Mouse (Mus musculus) stomach, postnatal 0 days (tissue): Measurements from ENCODE around the gene Dyrk3. TPM values are rescaled to one million over a fixed set of nuclear protein-coding genes. Genes with fewer than 3 reads are reported as not detected.

ENCODE experiments used
- ATAC-seq: fragments of 200-750 bp; cut with Nextera tagmentation; 2 replicates; pipeline ENCODE4 v1.8.0; 2017; ENCODE audit not compliant: low FRiP score, low TSS enrichment
- DNase-seq: peaks from one replicate; pipeline ENCODE4 v3.0.0-alpha.2; 2016; ENCODE audit warnings: low spot score
- H3K27ac ChIP-seq: fragments of 300-500 bp; sonication (generic); replicated peaks from 2 replicates; pipeline ENCODE4 v1.5.1; 2014; ENCODE audit warnings: mild to moderate bottlenecking, control low read depth
- H3K27me3 ChIP-seq: fragments of 300-500 bp; sonication (generic); 2 replicates; pipeline ENCODE4 v1.6.1; 2014; ENCODE audit warnings: low read length; ENCODE audit not compliant: control insufficient read depth, insufficient read depth
- H3K36me3 ChIP-seq: fragments of 300-500 bp; sonication (generic); 2 replicates; pipeline ENCODE4 v1.6.1; 2014; ENCODE audit warnings: low read length, mixed read lengths; ENCODE audit not compliant: control insufficient read depth, insufficient read depth
- H3K4me1 ChIP-seq: fragments of 300-500 bp; sonication (generic); replicated peaks from 2 replicates; pipeline ENCODE4 v1.6.1; 2014; ENCODE audit warnings: antibody characterized with exemption; ENCODE audit not compliant: control insufficient read depth, insufficient read depth
- H3K4me2 ChIP-seq: fragments of 300-500 bp; sonication (generic); replicated peaks from 2 replicates; pipeline ENCODE4 v1.6.1; 2014; ENCODE audit warnings: low read depth, mild to moderate bottlenecking, control low read depth, moderate library complexity
- H3K4me3 ChIP-seq: fragments of 300-500 bp; sonication (generic); 2 replicates; pipeline ENCODE4 v1.5.1; 2014; ENCODE audit warnings: low read depth, low read length, control low read depth
- H3K9ac ChIP-seq: fragments of 300-500 bp; sonication (generic); 2 replicates; pipeline ENCODE4 v1.6.1; 2014; ENCODE audit warnings: mild to moderate bottlenecking, low read length, control low read depth, mixed read lengths
- H3K9me3 ChIP-seq: fragments of 300-500 bp; sonication (generic); 2 replicates; pipeline ENCODE4 v1.6.1; 2016; ENCODE audit warnings: low read length; ENCODE audit not compliant: control insufficient read depth
- CTCF ChIP-seq: IDR thresholded peaks from 2 replicates; pipeline ENCODE4 v1.5.1; 2016; ENCODE audit warnings: antibody characterized with exemption, low read depth, mild to moderate bottlenecking, moderate library complexity
- EP300 ChIP-seq: optimal IDR thresholded peaks from 2 replicates; pipeline ENCODE3; 2016; ENCODE audit warnings: antibody characterized with exemption
- WGBS: fragments of 180-500 bp; shearing (Covaris S2); extraction: QIAGEN DNeasy Blood & Tissue Kit; methylation state at CpG from one replicate; pipeline ENCODE4 v1.1.7; 2014; 5-methylcytosine and 5-hydroxymethylcytosine counted together
- polyA plus RNA-seq: library from polyadenylated mRNA; unstranded; fragments of >200 nt; fragmentation: Nextera tagmentation; extraction: Ambion mirVana; gene quantifications from 2 replicates; pipeline ENCODE4 v1.2.1, GENCODE M21; 2015

Gene Dyrk3
- polyA plus RNA-seq, 1 experiment from 2014 or later, result 1.4 TPM

DNA sequence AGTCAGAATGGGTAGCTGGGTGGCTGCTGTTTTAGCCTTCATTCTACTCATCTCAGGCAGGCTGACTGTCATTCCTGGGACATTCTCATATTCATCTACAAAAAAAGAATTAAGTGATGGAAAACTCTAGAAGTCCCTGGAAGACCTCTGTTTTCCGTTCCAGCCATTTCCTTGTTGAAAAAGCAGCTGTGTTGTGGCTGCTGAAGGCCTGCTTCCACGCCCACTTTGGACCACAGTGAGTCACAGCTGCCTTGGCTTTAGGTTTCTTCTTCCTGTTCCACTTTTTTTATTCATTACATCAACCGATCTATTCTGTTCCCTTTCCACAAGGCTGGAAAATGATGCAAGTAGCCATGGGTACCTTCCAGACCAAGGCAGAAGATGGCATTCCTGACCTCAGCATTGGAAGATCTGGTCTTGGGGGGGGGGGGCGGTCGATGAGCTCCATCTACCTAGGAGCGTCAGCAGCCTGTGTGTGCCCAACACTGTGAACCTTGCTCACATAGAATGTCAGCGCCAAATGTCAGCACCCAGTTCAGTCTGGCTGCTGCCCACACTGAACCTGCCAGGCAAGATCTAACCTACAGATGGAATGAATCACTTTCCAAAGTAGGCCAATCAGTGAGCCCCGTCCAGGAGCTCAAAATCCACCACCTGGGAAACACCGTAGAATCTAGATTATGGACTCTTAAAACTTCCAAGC lies 46.3 kb upstream of the Dyrk3 start:
- WGBS, result 49% methylated on average over 9 of the region's 9 CpGs
- DNase-seq, result peak; percentile 70
- TF ChIP-seq EP300 (no peak), CTCF (no peak)
- ATAC-seq, result peak; percentile 65
- no peaks in the 10 kb centered on the region for H3K27me3 ChIP-seq
- H3K9me3 ChIP-seq, result no peaks in the 10 kb centered on the region
- H3K9ac ChIP-seq, result no peak overlapping the region
- no peak overlapping the region for H3K4me3 ChIP-seq
- H3K4me2 ChIP-seq, result no peak overlapping the region
- H3K36me3 ChIP-seq, result peaks cover 4% of the 10 kb centered on the region
- peak overlapping the region; percentile 70 for H3K27ac ChIP-seq
- H3K4me1 ChIP-seq, result 0 out of 2 replicates have a peak, but pooled peaks cover 2% of the 10 kb centered on the region

DNA sequence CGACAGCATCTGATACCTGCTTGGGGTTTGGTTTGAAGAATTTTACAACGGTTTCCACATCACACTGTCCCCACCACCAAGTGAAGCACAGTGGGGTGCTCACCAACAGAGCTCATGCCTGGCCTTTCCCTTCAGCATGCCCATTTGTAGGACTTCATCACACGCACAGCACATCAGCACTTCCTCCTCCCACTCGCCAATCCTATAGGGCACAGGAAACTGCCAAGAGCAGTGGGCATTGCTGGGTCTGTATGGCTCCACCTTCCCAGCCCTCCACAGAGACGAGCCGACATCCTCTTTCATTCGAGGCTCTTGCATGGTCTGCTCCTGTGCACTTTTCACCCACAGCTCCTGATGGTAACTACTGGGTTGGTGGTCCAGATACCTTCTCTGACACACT lies 45.1 kb upstream of the Dyrk3 start:
- Histone ChIP-seq H3K27ac (no peak overlapping the region), H3K4me3 (no peak overlapping the region), H3K27me3 (no peaks in the 10 kb centered on the region), H3K9me3 (no peaks in the 10 kb centered on the region), H3K4me1 (0 out of 2 replicates have a peak, but pooled peaks cover 2% of the 10 kb centered on the region), H3K36me3 (peaks cover 7% of the 10 kb centered on the region), H3K4me2 (no peak overlapping the region), H3K9ac (no peak overlapping the region)
- TF ChIP-seq CTCF (no peak), EP300 (no peak)
- ATAC-seq (no peak), DNase-seq (no peak)
- WGBS, result 80% methylated on average over 7 of the region's 7 CpGs

- Histone ChIP-seq H3K4me1 (0 out of 2 replicates have a peak, but pooled peaks cover 2% of the 10 kb centered on the region), H3K27me3 (no peaks in the 10 kb centered on the region), H3K9ac (no peak overlapping the region), H3K4me2 (no peak overlapping the region), H3K4me3 (no peak overlapping the region), H3K27ac (0 out of 2 replicates have a peak overlapping the region, but pooled peaks have one; percentile 13), H3K9me3 (no peaks in the 10 kb centered on the region), H3K36me3 (peaks cover 15% of the 10 kb centered on the region)
- WGBS, result 53% methylated on average over 9 of the region's 9 CpGs
- DNase-seq (peak; percentile 83), ATAC-seq (0 out of 2 replicates have a peak, but pooled peaks have one; percentile 47)
- TF ChIP-seq CTCF (peak; percentile 96), EP300 (no peak)
These were observed 43.7 kb upstream of the Dyrk3 start for GRCm38 (mm10) chr1:131181642-131182527.

- H3K36me3 ChIP-seq, result peaks cover 18% of the 10 kb centered on the region
- H3K9me3 ChIP-seq, result no peaks in the 10 kb centered on the region
- no peak overlapping the region for H3K9ac ChIP-seq
- H3K27ac ChIP-seq, result peak overlapping the region; percentile 63
- no peak for DNase-seq
- no peaks in the 10 kb centered on the region for H3K27me3 ChIP-seq
- H3K4me2 ChIP-seq, result no peak overlapping the region
- H3K4me1 ChIP-seq, result no peaks in the 10 kb centered on the region
- H3K4me3 ChIP-seq, result no peak overlapping the region
- WGBS, result 70% methylated on average over 7 of the region's 7 CpGs
- no peak for ATAC-seq
- no peak for TF ChIP-seq CTCF
- TF ChIP-seq EP300, result no peak
These were observed 42.2 kb upstream of the Dyrk3 start for GRCm38 (mm10) chr1:131180386-131180785.

DNA sequence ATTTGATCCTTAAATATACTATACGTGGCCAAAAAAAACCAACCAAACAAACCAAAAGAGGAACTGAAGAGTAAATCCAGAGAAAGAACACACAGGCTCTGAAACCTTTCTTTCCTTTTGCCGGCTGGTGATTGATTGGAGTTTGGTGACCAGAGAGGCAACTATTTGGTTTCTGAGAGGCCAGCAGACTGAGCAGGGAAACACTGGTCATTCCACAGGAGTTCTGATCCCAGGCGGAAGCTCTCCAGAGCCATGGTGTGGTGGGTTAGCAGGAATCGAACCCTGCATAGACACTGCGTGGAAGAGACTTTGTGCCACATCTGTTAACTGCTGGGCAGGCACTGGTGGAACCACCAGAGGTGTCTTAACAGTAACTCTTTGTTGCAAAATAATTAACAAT lies 39.9 kb upstream of the Dyrk3 start:
- peaks cover 22% of the 10 kb centered on the region for H3K36me3 ChIP-seq
- H3K27ac ChIP-seq, result no peak overlapping the region
- DNase-seq (no peak), ATAC-seq (no peak)
- no peak overlapping the region for H3K9ac ChIP-seq
- no peaks in the 10 kb centered on the region for H3K4me1 ChIP-seq
- no peak for TF ChIP-seq CTCF
- TF ChIP-seq EP300, result no peak
- H3K4me3 ChIP-seq, result no peak overlapping the region
- H3K4me2 ChIP-seq, result no peak overlapping the region
- H3K9me3 ChIP-seq, result no peaks in the 10 kb centered on the region
- WGBS, result 78% methylated on average over 5 of the region's 5 CpGs
- no peaks in the 10 kb centered on the region for H3K27me3 ChIP-seq

DNA sequence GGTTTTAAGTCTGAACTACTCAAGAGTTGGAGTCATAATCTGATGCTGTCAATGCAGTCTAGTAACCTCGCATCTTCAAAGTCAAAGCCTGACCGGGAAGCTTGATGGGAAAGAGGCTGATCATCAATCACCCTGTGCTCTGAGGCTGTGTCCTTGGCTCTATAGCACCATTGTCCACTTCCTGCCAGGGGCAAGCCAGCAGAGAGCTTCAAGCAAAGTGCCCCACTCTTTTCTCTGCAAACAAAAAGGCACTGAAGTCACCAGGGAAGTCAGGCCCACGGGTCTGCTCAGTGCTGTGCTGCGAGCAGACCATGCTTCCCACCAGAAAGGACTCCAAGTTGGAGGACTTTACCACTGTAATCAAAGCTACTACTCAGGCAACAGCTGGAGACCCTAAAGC lies 39.1 kb upstream of the Dyrk3 start:
- ATAC-seq (no peak), DNase-seq (no peak)
- TF ChIP-seq EP300, result no peak
- TF ChIP-seq CTCF, result no peak
- H3K9ac ChIP-seq, result no peak overlapping the region
- no peak overlapping the region for H3K27ac ChIP-seq
- no peaks in the 10 kb centered on the region for H3K27me3 ChIP-seq
- 63% methylated on average over 4 of the region's 4 CpGs for WGBS
- no peaks in the 10 kb centered on the region for H3K9me3 ChIP-seq
- peaks cover 27% of the 10 kb centered on the region for H3K36me3 ChIP-seq
- no peaks in the 10 kb centered on the region for H3K4me1 ChIP-seq
- H3K4me2 ChIP-seq, result no peak overlapping the region
- no peak overlapping the region for H3K4me3 ChIP-seq
